Mouse (Mus musculus) kidney, adult 2 months (tissue): ENCODE measurements around the gene Trim66.

Source experiments
- CTCF ChIP-seq: fragments of 200-500 bp; conservative IDR thresholded peaks from 2 replicates; pipeline ENCODE4 v1.5.1; 2011; ENCODE audit warnings: low read depth, mild to moderate bottlenecking, control low read depth, low read length, moderate library complexity, mixed read lengths; ENCODE audit not compliant: insufficient read depth, insufficient read length
- POLR2A ChIP-seq: fragments of 200-500 bp; IDR thresholded peaks from one replicate; pipeline ENCODE4 v1.6.1; 2011; ENCODE audit warnings: low read depth, low read length, control low read depth

DNA sequence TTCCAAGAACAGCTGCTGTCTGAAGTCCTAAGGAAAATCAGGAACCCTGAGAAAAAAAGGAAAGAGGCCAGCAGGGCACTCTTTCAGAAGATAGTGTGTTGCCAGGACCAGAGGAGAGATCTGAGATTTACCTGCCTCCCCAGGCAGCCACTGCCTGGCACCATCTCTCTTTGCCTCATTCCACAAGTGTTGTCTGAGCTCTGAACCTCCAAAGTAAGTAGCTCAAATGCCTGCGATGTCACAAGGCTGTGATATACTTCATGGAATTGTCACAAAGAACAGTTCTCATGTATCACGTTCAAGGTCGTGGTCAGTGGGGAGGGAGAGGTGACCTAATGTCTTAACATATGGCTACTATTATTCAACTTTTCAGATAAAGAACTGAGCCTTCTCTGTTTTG, 8.6 kb upstream of the Trim66 start:
- TF ChIP-seq CTCF = no peak
- TF ChIP-seq POLR2A = no peak
